19 mouse cellular contexts compared by ENCODE assay signal in genomic region chr6:8639526-8639925, GRCm38 (mm10).
"Had no signal": no experiment of that assay in that cellular context is flagged by ENCODE, and none has a peak within 500 bp of the region (broad histone marks: within the 10 kb centered on the region; RNA-seq: fewer than 3 reads in every experiment).

No protein-coding gene starts in this region.

- H3K4me2 ChIP-seq: kidney, embryonic 15.5 days; limb, embryonic 12.5 days; limb, embryonic 15.5 days; liver, embryonic 11.5 days; lung, embryonic 15.5 days; midbrain, embryonic 13.5 days had no signal

- H3K27ac ChIP-seq: kidney, embryonic 15.5 days; limb, embryonic 12.5 days; limb, embryonic 15.5 days; liver, embryonic 14.5 days; lung, embryonic 15.5 days; midbrain, embryonic 10.5 days; midbrain, embryonic 13.5 days had no signal

- H3K4me3 ChIP-seq: kidney, embryonic 15.5 days; limb, embryonic 12.5 days; limb, embryonic 15.5 days; lung, embryonic 15.5 days; megakaryocyte, embryonic 14.5 days; midbrain, embryonic 10.5 days; midbrain, embryonic 13.5 days; myocyte had no signal

- H3K27me3 ChIP-seq: kidney, embryonic 15.5 days; limb, embryonic 12.5 days; limb, embryonic 15.5 days; lung, embryonic 15.5 days; megakaryocyte, embryonic 14.5 days; midbrain, embryonic 13.5 days had no signal

- H3K9me3 ChIP-seq: kidney, embryonic 15.5 days; limb, embryonic 12.5 days; limb, embryonic 15.5 days; lung, embryonic 15.5 days; megakaryocyte, embryonic 14.5 days; midbrain, embryonic 10.5 days; midbrain, embryonic 13.5 days had no signal

- H3K9ac ChIP-seq: kidney, embryonic 15.5 days; limb, embryonic 12.5 days; limb, embryonic 15.5 days; liver, embryonic 14.5 days; liver, postnatal 0 days; lung, embryonic 15.5 days; midbrain, embryonic 13.5 days had no signal

- DNase-seq: kidney, adult 8-10 months; kidney, postnatal 10 days; kidney, postnatal 36 days; liver, postnatal 0 days; lung, postnatal 10 days; lung, postnatal 36 days; thymus, adult 2 months; thymus, postnatal 25 days had no signal

- H3K36me3 ChIP-seq: kidney, embryonic 15.5 days; limb, embryonic 12.5 days; limb, embryonic 15.5 days; midbrain, embryonic 10.5 days; midbrain, embryonic 13.5 days had no signal

- H3K4me1 ChIP-seq: limb, embryonic 15.5 days; lung, embryonic 15.5 days; midbrain, embryonic 13.5 days had no signal

- ATAC-seq: liver, postnatal 0 days; midbrain, embryonic 13.5 days; midbrain, embryonic 16.5 days had no signal
